ENCODE assay signal across 31 mouse cellular contexts in the genomic region with DNA sequence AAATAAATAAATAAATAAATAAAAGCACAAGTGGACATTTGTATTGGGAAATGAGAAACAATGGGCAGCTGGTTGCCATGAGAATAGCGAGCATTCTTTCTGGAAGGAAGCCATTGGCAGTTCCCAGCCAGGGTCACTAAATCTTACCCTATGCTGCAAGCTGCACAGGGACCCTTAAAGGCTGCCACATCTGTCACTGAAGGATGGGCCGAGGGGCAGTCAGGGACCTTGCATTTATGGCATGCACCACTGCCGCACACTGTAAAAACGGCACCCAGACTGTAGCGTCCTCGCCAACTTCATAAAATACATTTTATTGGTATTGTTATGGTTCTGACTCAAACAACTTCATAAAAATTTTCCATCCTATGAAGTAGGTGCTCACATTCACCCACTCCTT. TPM values are rescaled to one million over a fixed set of nuclear protein-coding genes. Genes with fewer than 3 reads are reported as not detected.
"Had no signal": no experiment of that assay in that cellular context is flagged by ENCODE, and none has a peak within 500 bp of the region (broad histone marks: within the 10 kb centered on the region; RNA-seq: fewer than 3 reads in every experiment).

No protein-coding gene starts in this region.

- DNase-seq: left cerebral cortex, postnatal 4 days; liver; liver, embryonic 13.5 days; liver, postnatal 0 days; lung, adult 18-20 months; lung, adult 2 months; lung, embryonic 14.5 days; lung, postnatal 10 days; lung, postnatal 14 days; lung, postnatal 36 days; lung, postnatal 4 days; midbrain, embryonic 14.5 days had no signal

- H3K4me3 ChIP-seq: left cerebral cortex, adult 2 months; limb, embryonic 10.5 days; limb, embryonic 12.5 days; limb, embryonic 13.5 days; limb, embryonic 15.5 days; liver, embryonic 12.5 days; liver, embryonic 13.5 days; liver, embryonic 15.5 days; lung, embryonic 15.5 days; midbrain, embryonic 10.5 days; midbrain, embryonic 12.5 days; midbrain, embryonic 13.5 days; midbrain, embryonic 15.5 days; myocyte had no signal

- H3K4me1 ChIP-seq: limb, embryonic 13.5 days; limb, embryonic 15.5 days; liver, embryonic 12.5 days; liver, embryonic 13.5 days; liver, embryonic 15.5 days; lung, embryonic 15.5 days; megakaryocyte, embryonic 14.5 days had no signal

- H3K36me3 ChIP-seq: limb, embryonic 10.5 days; limb, embryonic 12.5 days; limb, embryonic 13.5 days; limb, embryonic 15.5 days; liver, embryonic 12.5 days; liver, embryonic 13.5 days; liver, embryonic 15.5 days; lung, embryonic 15.5 days; midbrain, embryonic 10.5 days; midbrain, embryonic 12.5 days; midbrain, embryonic 15.5 days had no signal

- H3K27me3 ChIP-seq: limb, embryonic 12.5 days; limb, embryonic 13.5 days; limb, embryonic 15.5 days; liver, embryonic 12.5 days; liver, embryonic 13.5 days; liver, embryonic 15.5 days; lung, embryonic 15.5 days; megakaryocyte, embryonic 14.5 days; midbrain, embryonic 12.5 days; midbrain, embryonic 13.5 days; midbrain, embryonic 15.5 days had no signal

- H3K27ac ChIP-seq: left cerebral cortex, adult 2 months; limb, embryonic 10.5 days; limb, embryonic 12.5 days; limb, embryonic 13.5 days; limb, embryonic 15.5 days; liver, embryonic 12.5 days; liver, embryonic 13.5 days; liver, embryonic 14.5 days; liver, embryonic 15.5 days; lung, embryonic 15.5 days; macrophage; midbrain, embryonic 10.5 days; midbrain, embryonic 12.5 days; midbrain, embryonic 13.5 days; midbrain, embryonic 15.5 days had no signal

- H3K4me2 ChIP-seq: limb, embryonic 12.5 days; limb, embryonic 13.5 days; limb, embryonic 15.5 days; liver, embryonic 11.5 days; liver, embryonic 12.5 days; liver, embryonic 13.5 days; liver, embryonic 15.5 days; lung, embryonic 14.5 days; lung, embryonic 15.5 days; midbrain, embryonic 11.5 days; midbrain, embryonic 12.5 days; midbrain, embryonic 13.5 days; midbrain, embryonic 15.5 days had no signal

- H3K9me3 ChIP-seq: limb, embryonic 10.5 days; limb, embryonic 13.5 days; limb, embryonic 15.5 days; liver, embryonic 12.5 days; liver, embryonic 13.5 days; liver, embryonic 15.5 days; lung, embryonic 15.5 days; midbrain, embryonic 10.5 days; midbrain, embryonic 15.5 days had no signal

- H3K9ac ChIP-seq: limb, embryonic 12.5 days; limb, embryonic 13.5 days; limb, embryonic 15.5 days; liver, embryonic 12.5 days; liver, embryonic 13.5 days; liver, embryonic 14.5 days; liver, embryonic 15.5 days; liver, postnatal 0 days; lung, embryonic 14.5 days; lung, embryonic 15.5 days; midbrain, embryonic 12.5 days; midbrain, embryonic 13.5 days; midbrain, embryonic 15.5 days had no signal

- ATAC-seq: liver, embryonic 12.5 days; liver, postnatal 0 days; lung, postnatal 0 days; midbrain, embryonic 13.5 days; midbrain, embryonic 15.5 days had no signal

RNA-seq across cellular contexts. Expression of a gene that starts 39.1 kb away (rescaled TPM):
- polyA plus RNA-seq: macrophage had no signal
